Mouse (Mus musculus) embryonic fibroblast, embryonic 13.5 days (primary cell): ENCODE data around the gene Gm45753. TPM values are rescaled to one million over a fixed set of nuclear protein-coding genes. Genes with fewer than 3 reads are reported as not detected.

Experiments
- H3K27ac ChIP-seq: 2 replicates; pipeline ENCODE4 v1.5.1; 2012; ENCODE audit warnings: low read length, control low read depth, inconsistent platforms; ENCODE audit not compliant: insufficient read depth
- H3K4me1 ChIP-seq: 2 replicates; pipeline ENCODE4 v1.6.1; 2011; ENCODE audit warnings: low read length; ENCODE audit not compliant: control insufficient read depth, insufficient read depth
- H3K4me3 ChIP-seq: 2 replicates; pipeline ENCODE4 v1.5.1; 2011; ENCODE audit warnings: mild to moderate bottlenecking, control low read depth, low read length; ENCODE audit not compliant: insufficient read depth
- CTCF ChIP-seq: IDR thresholded peaks from 2 replicates; pipeline ENCODE4 v1.5.1; 2011; ENCODE audit warnings: mild to moderate bottlenecking, control low read depth, low read length, moderate library complexity, borderline replicate concordance; ENCODE audit not compliant: insufficient read depth
- POLR2A ChIP-seq: IDR thresholded peaks from 2 replicates; pipeline ENCODE4 v1.6.1; 2011; ENCODE audit warnings: low read depth, mild to moderate bottlenecking, control low read depth, low read length, moderate library complexity
- polyA plus RNA-seq: library from polyadenylated mRNA; stranded (reverse); fragments of >200 nt; gene quantifications from 2 replicates; pipeline ENCODE4 v1.2.4, GENCODE M21; 2011; ENCODE audit warnings: low read depth; ENCODE audit not compliant: missing spikeins, insufficient read length

The Gm45753 gene
- polyA plus RNA-seq, 1 experiment = not detected

DNA sequence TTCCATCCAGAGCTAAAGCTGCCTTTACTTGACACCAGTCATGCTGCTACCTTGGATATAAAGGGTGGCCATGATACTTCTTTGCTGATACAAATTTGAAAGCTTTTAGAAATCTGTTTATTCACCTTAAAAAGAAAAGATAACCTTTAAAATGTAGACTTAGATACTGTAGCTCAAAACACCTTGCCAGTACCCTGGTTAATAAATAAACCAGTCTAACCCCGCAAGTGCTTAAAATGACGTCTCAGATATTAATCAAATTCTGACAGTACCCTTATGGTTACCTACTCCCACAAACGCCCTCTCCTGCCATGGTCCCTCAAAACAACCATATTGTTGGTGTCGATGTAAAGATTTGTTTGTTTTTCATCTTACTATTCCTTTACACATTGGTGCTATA lies 15.9 kb upstream of the Gm45753 start:
- Histone ChIP-seq H3K27ac (no peak overlapping the region), H3K4me1 (no peaks in the 10 kb centered on the region), H3K4me3 (no peak overlapping the region)
- TF ChIP-seq POLR2A (no peak), CTCF (no peak)

DNA sequence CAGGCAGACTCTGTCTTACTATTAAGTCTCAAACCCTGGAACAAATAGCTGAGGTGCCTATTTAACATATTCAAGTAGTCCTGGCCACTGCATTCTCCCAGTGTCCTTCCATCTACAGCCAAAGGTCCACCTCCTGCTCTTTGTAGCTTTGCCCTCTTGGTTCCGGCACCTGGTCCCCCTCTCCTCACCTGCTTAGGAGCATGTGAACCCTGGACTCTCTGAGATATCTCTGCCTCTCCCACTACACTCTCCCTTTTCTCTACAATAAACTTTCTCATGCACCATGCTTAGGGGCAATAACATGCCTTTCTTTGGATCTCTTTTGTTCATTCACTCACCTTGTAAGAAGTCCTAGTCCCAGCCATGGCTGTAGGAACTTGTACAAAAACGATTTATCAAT lies 13.1 kb upstream of the Gm45753 start:
- Histone ChIP-seq H3K4me3 (no peak overlapping the region), H3K4me1 (no peaks in the 10 kb centered on the region), H3K27ac (no peak overlapping the region)
- TF ChIP-seq CTCF = no peak
- TF ChIP-seq POLR2A = no peak

DNA sequence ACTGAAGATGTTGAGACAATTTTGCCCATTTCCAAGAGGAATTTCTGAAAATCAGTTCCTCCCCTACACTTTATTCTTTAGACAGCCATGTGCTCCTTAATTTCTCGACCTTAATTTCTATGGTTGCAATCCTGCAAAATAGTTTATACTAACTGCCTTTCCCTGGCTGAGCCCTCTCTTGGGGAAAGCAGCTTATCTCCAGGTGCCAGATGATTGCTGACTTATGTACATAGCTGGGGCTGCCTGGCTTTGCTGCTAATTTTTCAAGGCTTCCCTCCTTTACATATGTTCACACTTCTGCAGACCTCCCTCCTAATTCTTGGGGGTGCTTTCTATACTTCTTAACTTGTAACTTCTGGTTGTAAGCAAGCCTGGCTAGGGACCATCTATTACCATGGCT lies 12.7 kb upstream of the Gm45753 start:
- H3K4me1 ChIP-seq = no peaks in the 10 kb centered on the region
- TF ChIP-seq POLR2A (no peak), CTCF (no peak)
- H3K4me3 ChIP-seq = no peak overlapping the region
- no peak overlapping the region for H3K27ac ChIP-seq

DNA sequence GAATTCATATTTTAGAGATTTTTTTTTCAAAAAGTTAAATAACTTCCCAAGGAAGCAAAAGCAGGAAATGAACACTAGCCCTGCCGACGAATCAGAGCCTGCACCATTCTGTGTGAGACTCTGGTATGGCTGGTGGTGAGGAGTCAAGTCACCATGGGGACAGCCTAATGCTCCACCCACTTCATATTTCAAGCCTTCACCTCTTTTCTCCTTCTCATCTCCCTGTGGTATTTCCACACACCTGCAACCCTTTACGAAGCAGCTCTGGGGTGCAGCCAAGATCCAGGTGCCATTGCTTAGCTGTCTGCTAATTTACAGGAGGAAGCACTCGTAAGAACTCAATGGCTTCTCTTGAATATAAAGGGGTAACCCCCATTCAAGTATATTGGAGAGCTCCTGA lies 2.7 kb upstream of the Gm45753 start:
- H3K27ac ChIP-seq = no peak overlapping the region
- TF ChIP-seq CTCF = no peak
- TF ChIP-seq POLR2A = no peak
- no peaks in the 10 kb centered on the region for H3K4me1 ChIP-seq
- H3K4me3 ChIP-seq = no peak overlapping the region

DNA sequence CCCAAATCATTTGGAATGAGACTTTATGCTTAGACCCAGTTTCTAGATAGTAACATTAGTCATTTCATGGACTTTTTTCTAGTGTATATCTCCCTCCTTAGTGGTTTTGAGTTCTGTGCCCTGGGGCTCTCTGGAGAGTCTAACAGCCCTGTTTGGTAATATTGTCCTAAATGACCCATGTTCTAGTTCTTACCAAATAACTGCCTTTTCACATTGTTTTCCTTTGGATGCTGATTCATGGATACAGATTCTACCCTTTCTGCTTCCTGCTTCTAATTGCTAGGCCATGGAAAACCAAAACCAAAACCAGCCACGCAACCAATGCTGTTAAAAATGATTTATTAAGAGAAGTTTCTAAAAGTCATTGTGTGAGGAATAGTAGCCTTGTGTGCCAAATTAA lies 2.8 kb downstream of the Gm45753 start:
- Histone ChIP-seq H3K4me3 (no peak overlapping the region), H3K4me1 (no peaks in the 10 kb centered on the region), H3K27ac (peak overlapping the region; percentile 40; the same call in 1 of the 2 replicates)
- TF ChIP-seq CTCF (no peak), POLR2A (no peak)

DNA sequence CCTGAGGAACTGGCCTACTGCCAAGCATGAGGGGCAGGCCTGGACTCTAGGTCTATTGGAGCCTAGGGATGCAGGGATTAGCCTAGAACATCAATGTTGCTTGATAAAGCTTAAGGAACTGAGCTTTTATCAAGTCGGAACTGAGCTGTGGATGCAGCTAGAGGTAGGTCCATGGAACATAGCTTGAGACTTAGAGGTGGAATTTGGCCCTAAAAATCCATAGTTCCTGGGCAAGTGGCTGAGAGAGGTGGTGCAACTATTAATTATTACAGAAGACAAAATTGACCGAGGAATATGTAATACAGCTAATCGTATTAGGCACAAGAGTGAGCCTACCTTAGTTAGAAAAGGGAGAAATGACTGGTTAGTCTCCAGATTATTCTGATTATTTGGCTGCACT lies 3.9 kb downstream of the Gm45753 start:
- TF ChIP-seq POLR2A (no peak), CTCF (no peak)
- H3K27ac ChIP-seq = no peak overlapping the region
- no peak overlapping the region for H3K4me3 ChIP-seq
- H3K4me1 ChIP-seq = no peaks in the 10 kb centered on the region

DNA sequence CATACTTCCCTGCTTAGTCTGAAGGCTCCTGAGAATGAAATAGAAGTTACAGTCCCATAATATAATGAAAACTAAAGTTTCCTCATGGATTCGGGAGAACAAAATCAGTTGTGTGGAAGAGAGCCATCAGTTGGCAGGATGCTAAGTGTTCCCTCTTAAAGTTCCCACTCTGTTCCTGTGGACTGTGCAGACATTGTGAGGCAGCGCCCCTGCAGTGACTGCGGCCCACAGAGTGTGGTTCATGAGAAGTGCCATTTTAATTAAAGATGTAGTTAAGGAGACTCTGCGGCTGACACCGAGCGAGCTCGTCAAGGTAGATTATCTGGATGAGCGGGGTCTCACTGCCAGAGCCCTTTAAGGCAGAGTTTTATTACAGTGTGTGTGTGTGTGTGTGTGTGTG lies 5.9 kb downstream of the Gm45753 start:
- H3K4me1 ChIP-seq = no peaks in the 10 kb centered on the region
- H3K4me3 ChIP-seq = no peak overlapping the region
- no peak overlapping the region for H3K27ac ChIP-seq
- TF ChIP-seq CTCF (no peak), POLR2A (no peak)

DNA sequence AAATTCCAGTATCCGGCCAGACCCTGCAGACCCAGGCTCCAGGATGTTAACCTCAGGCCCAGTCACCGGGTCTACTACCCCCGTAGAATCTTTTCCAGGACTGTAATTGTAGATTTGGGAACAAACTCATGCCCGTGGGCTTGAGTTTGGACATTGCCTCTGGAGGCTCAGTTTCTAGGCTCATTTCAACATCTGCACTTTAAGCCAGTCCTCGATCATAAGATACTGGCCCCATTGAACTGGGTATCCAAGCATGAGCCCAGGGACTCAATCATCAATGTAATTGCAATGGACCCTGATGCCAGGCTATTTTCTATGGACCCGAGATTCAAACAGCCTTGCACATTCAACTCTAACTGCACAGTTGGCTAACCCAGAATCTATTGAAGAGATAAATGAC lies 13.0 kb downstream of the Gm45753 start:
- no peak overlapping the region for H3K27ac ChIP-seq
- TF ChIP-seq CTCF (no peak), POLR2A (no peak)
- no peaks in the 10 kb centered on the region for H3K4me1 ChIP-seq
- H3K4me3 ChIP-seq = no peak overlapping the region

DNA sequence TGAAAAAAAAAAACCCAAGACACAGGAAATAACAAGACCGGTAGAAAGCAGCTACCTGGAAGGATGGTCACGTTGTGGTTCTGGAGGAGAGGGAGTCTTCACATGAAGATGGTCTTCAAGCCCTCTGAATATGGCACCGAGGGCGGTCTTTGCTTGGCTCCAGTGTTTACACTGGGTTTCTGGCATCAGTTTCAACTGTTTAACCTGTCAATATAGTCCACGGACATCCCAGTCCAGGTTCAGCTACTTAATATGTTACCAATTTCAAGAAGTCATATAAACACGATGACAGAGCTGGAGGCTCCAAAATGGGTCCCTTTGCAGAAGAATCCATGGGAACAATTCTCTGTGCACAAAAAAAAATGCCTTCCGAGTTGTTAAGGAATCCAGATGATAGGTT lies 13.6 kb downstream of the Gm45753 start, which contains the start of gene Klkb1:
Klkb1 (minus strand) TSS at position 173 of the 400 bp plus-strand sequence.
- Histone ChIP-seq H3K27ac (no peak within 1 kb of the TSS), H3K4me1 (no peaks in the 10 kb centered on the region), H3K4me3 (no peak within 1 kb of the TSS)
- no peak for TF ChIP-seq CTCF
- TF ChIP-seq POLR2A = no peak

DNA sequence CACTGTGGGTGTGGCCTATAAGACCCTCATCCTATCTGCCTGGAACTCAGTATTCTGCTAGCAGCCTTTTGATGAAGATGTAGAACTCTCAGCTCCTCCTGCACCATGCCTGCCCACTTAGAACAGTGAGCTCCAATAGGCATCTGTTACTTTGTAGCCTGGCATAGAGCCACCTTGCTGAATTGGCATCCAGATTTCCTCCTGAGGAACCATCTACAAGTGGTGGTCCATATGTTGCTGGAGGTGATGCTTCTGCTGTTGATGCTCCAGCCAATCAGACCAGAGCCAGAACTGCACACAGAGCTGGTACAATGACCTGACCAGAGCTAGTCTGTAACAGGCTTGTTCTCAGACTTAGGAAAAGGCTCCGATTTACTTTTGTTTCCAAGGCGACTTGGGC lies 16.5 kb downstream of the Gm45753 start:
- TF ChIP-seq CTCF (no peak), POLR2A (no peak)
- H3K27ac ChIP-seq = no peak overlapping the region
- H3K4me3 ChIP-seq = no peak overlapping the region
- no peaks in the 10 kb centered on the region for H3K4me1 ChIP-seq

DNA sequence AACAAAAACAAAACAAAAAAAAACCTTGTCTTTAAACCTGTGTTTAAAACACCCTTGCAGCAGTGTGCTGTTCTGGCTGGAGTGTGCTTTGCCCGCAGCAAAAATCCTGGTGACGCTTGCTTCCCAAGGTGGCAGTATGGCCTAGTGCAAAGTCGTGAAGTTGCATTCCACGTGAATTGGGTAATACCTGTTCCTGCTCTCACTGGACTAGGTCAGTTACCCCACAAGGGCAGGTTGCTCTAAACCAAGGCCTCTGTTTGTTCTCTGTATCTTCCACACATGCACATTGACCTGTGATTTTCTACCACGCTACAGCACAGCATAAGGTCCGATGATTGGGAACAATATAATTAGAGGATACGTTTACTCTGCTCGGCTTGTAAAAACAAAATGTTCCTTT lies 26.6 kb downstream of the Gm45753 start:
- H3K4me1 ChIP-seq = no peaks in the 10 kb centered on the region; the same call in 1 of the 2 replicates
- no peak overlapping the region for H3K27ac ChIP-seq
- TF ChIP-seq POLR2A (no peak), CTCF (no peak)
- H3K4me3 ChIP-seq = no peak overlapping the region

DNA sequence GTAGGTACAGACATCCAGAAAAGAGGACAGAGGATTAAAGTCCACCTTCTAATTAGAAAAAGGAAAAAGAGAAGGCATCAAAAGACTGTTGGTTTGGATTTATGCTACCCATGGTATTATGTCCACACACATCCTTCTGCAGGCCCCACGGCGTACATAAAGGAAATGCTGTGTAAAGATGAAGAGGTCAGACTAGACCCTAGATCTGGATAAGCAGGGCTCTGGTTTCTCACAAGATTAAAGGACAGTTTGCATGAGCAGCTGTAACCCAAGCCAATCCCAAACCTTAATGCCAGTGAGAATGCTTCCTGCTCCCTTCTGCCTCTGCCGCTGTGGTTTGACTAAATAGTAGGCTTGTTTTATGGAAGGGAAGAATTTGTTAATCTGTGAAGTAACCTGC lies 30.8 kb downstream of the Gm45753 start:
- TF ChIP-seq CTCF (no peak), POLR2A (no peak)
- H3K4me1 ChIP-seq = no peaks in the 10 kb centered on the region
- no peak overlapping the region for H3K27ac ChIP-seq
- H3K4me3 ChIP-seq = no peak overlapping the region
